Mouse (Mus musculus) forebrain, embryonic 11.5 days (tissue): ENCODE results near the gene Cdc34. TPM values are rescaled to one million over a fixed set of nuclear protein-coding genes. Genes with fewer than 3 reads are reported as not detected.

Experiments used
- ATAC-seq: fragments of 200-750 bp; cut with Nextera tagmentation; replicated peaks from 2 replicates; pipeline ENCODE4 v1.8.0; 2017; ENCODE audit warnings: moderate TSS enrichment; ENCODE audit not compliant: low FRiP score
- DNase-seq: peaks from one replicate; pipeline ENCODE4 v3.0.0-alpha.2; 2017; ENCODE audit warnings: low spot score
- H3K27ac ChIP-seq: fragments of 300-500 bp; sonication (generic); 2 replicates; pipeline ENCODE4 v1.5.1; 2014; ENCODE audit warnings: low read depth, low read length
- H3K27me3 ChIP-seq: fragments of 300-500 bp; sonication (generic); 2 replicates; pipeline ENCODE4 v1.6.1; 2014; ENCODE audit warnings: mild to moderate bottlenecking, low read length, mixed read lengths; ENCODE audit not compliant: control insufficient read depth, insufficient read depth
- H3K36me3 ChIP-seq: fragments of 300-500 bp; sonication (generic); 2 replicates; pipeline ENCODE4 v1.6.1; 2014; ENCODE audit warnings: mild to moderate bottlenecking, low read length, moderate library complexity, mixed read lengths; ENCODE audit not compliant: control insufficient read depth, insufficient read depth
- H3K4me1 ChIP-seq: fragments of 300-500 bp; sonication (generic); replicated peaks from 2 replicates; pipeline ENCODE4 v1.6.1; 2014; ENCODE audit warnings: low read length, mixed read lengths; ENCODE audit not compliant: control insufficient read depth, insufficient read depth
- H3K4me2 ChIP-seq: fragments of 300-500 bp; sonication (generic); 2 replicates; pipeline ENCODE4 v1.6.1; 2014; ENCODE audit warnings: low read depth, mild to moderate bottlenecking, low read length, moderate library complexity, mixed read lengths; ENCODE audit not compliant: severe bottlenecking
- H3K4me3 ChIP-seq: fragments of 300-500 bp; sonication (generic); 2 replicates; pipeline ENCODE4 v1.5.1; 2014; ENCODE audit warnings: low read depth, low read length
- H3K9ac ChIP-seq: fragments of 300-500 bp; sonication (generic); 2 replicates; pipeline ENCODE4 v1.6.1; 2014; ENCODE audit warnings: low read length
- H3K9me3 ChIP-seq: fragments of 300-500 bp; sonication (generic); 2 replicates; pipeline ENCODE4 v1.6.1; 2016; ENCODE audit warnings: low read length, mixed read lengths; ENCODE audit not compliant: control insufficient read depth
- whole genome bisulfite sequencing: fragments of 180-500 bp; shearing (Covaris S2); extraction: QIAGEN DNeasy Blood & Tissue Kit; methylation state at CpG from one replicate; pipeline ENCODE4 v1.1.7; 2014; 5-methylcytosine and 5-hydroxymethylcytosine counted together
- polyA plus RNA-seq: library from polyadenylated mRNA; unstranded; fragments of >200 nt; fragmentation: Nextera tagmentation; extraction: Ambion mirVana; gene quantifications from 2 replicates; pipeline ENCODE4 v1.2.1, GENCODE M21; 2014

Gene Cdc34
- polyA plus RNA-seq, 1 experiment from 2014 or later = 180 TPM

- Histone ChIP-seq H3K36me3 (no peaks in the 10 kb centered on the region), H3K9ac (peak within 1 kb of the TSS; percentile 95), H3K27ac (peak within 1 kb of the TSS; percentile 94), H3K9me3 (no peaks in the 10 kb centered on the region), H3K4me2 (peak within 1 kb of the TSS; percentile 86), H3K4me3 (peak within 1 kb of the TSS; percentile 98), H3K4me1 (peaks cover 13% of the 10 kb centered on the region), H3K27me3 (no peaks in the 10 kb centered on the region)
- under 1% methylated on average over 45 of the region's 45 CpGs for WGBS
- ATAC-seq (peak; percentile 81), DNase-seq (peak; percentile 92)
Observed at GRCm38 (mm10) chr10:79668771-79669575, 13.0 kb upstream of the Cdc34 start, which contains the start of gene Tpgs1. Tpgs1 (plus strand) TSS chr10:79669369.

GRCm38 (mm10) chr10:79669576-79670057 lies 12.4 kb upstream of the Cdc34 start:
- Histone ChIP-seq H3K27ac (peak overlapping the region; percentile 94), H3K27me3 (no peaks in the 10 kb centered on the region), H3K4me1 (peaks cover 13% of the 10 kb centered on the region), H3K36me3 (no peaks in the 10 kb centered on the region), H3K9ac (peak overlapping the region; percentile 95), H3K4me3 (peak overlapping the region; percentile 98), H3K4me2 (peak overlapping the region; percentile 86), H3K9me3 (no peaks in the 10 kb centered on the region)
- peak; percentile 67 for ATAC-seq
- peak; percentile 90 for DNase-seq
- under 1% methylated on average over 43 of the region's 47 CpGs for WGBS

GRCm38 (mm10) chr10:79670071-79670888 lies 11.7 kb upstream of the Cdc34 start:
- Histone ChIP-seq H3K4me3 (peak overlapping the region; percentile 98), H3K27ac (peak overlapping the region; percentile 94; the same call in 1 of the 2 replicates), H3K27me3 (no peaks in the 10 kb centered on the region), H3K36me3 (no peaks in the 10 kb centered on the region; the same call in 1 of the 2 replicates), H3K4me2 (peak overlapping the region; percentile 86), H3K9me3 (no peaks in the 10 kb centered on the region), H3K4me1 (peaks cover 13% of the 10 kb centered on the region), H3K9ac (peak overlapping the region; percentile 95)
- DNase-seq (no peak), ATAC-seq (peak; percentile 14; the same call in 1 of the 2 replicates)
- 30% methylated on average over 15 of the region's 15 CpGs for WGBS

GRCm38 (mm10) chr10:79671396-79672087 lies 10.5 kb upstream of the Cdc34 start:
- Histone ChIP-seq H3K9me3 (no peaks in the 10 kb centered on the region), H3K36me3 (no peaks in the 10 kb centered on the region; the same call in 1 of the 2 replicates), H3K27me3 (no peaks in the 10 kb centered on the region), H3K4me2 (no peak overlapping the region), H3K27ac (no peak overlapping the region), H3K4me3 (no peak overlapping the region), H3K9ac (no peak overlapping the region), H3K4me1 (peaks cover 13% of the 10 kb centered on the region)
- DNase-seq (no peak), ATAC-seq (no peak)
- WGBS = 74% methylated on average over 6 of the region's 6 CpGs

GRCm38 (mm10) chr10:79672088-79672455 lies 9.9 kb upstream of the Cdc34 start:
- 52% methylated on average over 3 of the region's 3 CpGs for WGBS
- no peak for DNase-seq
- H3K9me3 ChIP-seq = no peaks in the 10 kb centered on the region
- peaks cover 13% of the 10 kb centered on the region for H3K4me1 ChIP-seq
- no peaks in the 10 kb centered on the region for H3K27me3 ChIP-seq
- H3K4me2 ChIP-seq = no peak overlapping the region
- H3K9ac ChIP-seq = no peak overlapping the region
- no peak overlapping the region for H3K27ac ChIP-seq
- ATAC-seq = no peak
- no peak overlapping the region for H3K4me3 ChIP-seq
- no peaks in the 10 kb centered on the region; the same call in 1 of the 2 replicates for H3K36me3 ChIP-seq

- WGBS = 87% methylated on average over 3 of the region's 3 CpGs
- H3K27me3 ChIP-seq = no peaks in the 10 kb centered on the region
- H3K27ac ChIP-seq = no peak overlapping the region
- H3K9me3 ChIP-seq = no peaks in the 10 kb centered on the region
- ATAC-seq (no peak), DNase-seq (no peak)
- H3K36me3 ChIP-seq = no peaks in the 10 kb centered on the region; the same call in 1 of the 2 replicates
- H3K4me2 ChIP-seq = no peak overlapping the region
- H3K4me3 ChIP-seq = no peak overlapping the region
- no peak overlapping the region for H3K9ac ChIP-seq
- peaks cover 13% of the 10 kb centered on the region for H3K4me1 ChIP-seq
Observed at GRCm38 (mm10) chr10:79673054-79673453, 8.9 kb upstream of the Cdc34 start.

GRCm38 (mm10) chr10:79675346-79676035 lies 6.5 kb upstream of the Cdc34 start:
- Histone ChIP-seq H3K27me3 (no peaks in the 10 kb centered on the region), H3K36me3 (no peaks in the 10 kb centered on the region; the same call in 1 of the 2 replicates), H3K27ac (no peak overlapping the region), H3K4me2 (no peak overlapping the region), H3K9me3 (no peaks in the 10 kb centered on the region), H3K4me3 (no peak overlapping the region), H3K4me1 (peaks cover 5% of the 10 kb centered on the region), H3K9ac (no peak overlapping the region)
- WGBS = 58% methylated on average over 44 of the region's 44 CpGs
- ATAC-seq = no peak
- DNase-seq = no peak
